Mouse (Mus musculus): Measurements from ENCODE around the gene Acaca. TPM values are rescaled to one million over a fixed set of nuclear protein-coding genes. Genes with fewer than 3 reads are reported as not detected.
"Not testable (repeated sequence)": the region's sequence is repeated elsewhere in the genome, so short reads cannot be mapped to it uniquely, and the experiment has no call there.

The Acaca gene
- polyA plus RNA-seq, 1 experiment from 2014 or later, result 4.8 TPM

GRCm38 (mm10) chr11:84292532-84292931 lies 163.1 kb downstream of the Acaca start:
- no peak for DNase-seq
- Histone ChIP-seq H3K9me3 (replicated peaks) (no peaks in the 10 kb centered on the region), H3K4me3 (replicated peaks) (no peak overlapping the region), H3K27ac (no peak overlapping the region), H3K9ac (no peak overlapping the region), H3K36me3 (0 out of 2 replicates have a peak, but pooled peaks cover 15% of the 10 kb centered on the region), H3K27me3 (no peaks in the 10 kb centered on the region), H3K4me2 (no peak overlapping the region), H3K4me1 (replicated peaks) (no peaks in the 10 kb centered on the region)
- WGBS (ENCODE audit: insufficient replicate concordance), result 47% methylated on average over 3 of the region's 3 CpGs
- ATAC-seq (ENCODE audit: low read depth), result no peak

DNA sequence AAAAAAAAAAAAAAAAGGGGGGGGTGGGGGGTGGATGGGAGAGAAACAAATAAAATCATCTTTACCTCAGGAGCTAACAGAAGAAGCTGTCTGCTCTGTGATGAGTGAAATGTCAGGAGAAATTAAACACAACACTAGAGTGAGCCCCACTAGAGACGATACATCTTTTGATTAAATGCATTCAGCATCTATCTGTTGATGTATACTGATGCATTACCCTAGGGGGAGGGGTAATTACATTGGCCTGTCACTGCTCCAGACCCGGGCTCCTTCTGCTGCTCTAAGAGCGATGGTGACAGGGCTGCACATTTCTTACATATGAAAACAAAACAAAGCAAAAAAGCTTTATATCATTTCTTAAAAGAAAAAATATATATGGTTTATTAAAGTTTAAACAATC lies 163.8 kb downstream of the Acaca start:
- H3K36me3 ChIP-seq, result 0 out of 2 replicates have a peak, but pooled peaks cover 15% of the 10 kb centered on the region
- H3K9ac ChIP-seq, result no peak overlapping the region
- H3K9me3 ChIP-seq (replicated peaks), result no peaks in the 10 kb centered on the region
- no peaks in the 10 kb centered on the region for H3K4me1 ChIP-seq (replicated peaks)
- H3K4me2 ChIP-seq, result no peak overlapping the region
- 82% methylated on average over 3 of the region's 3 CpGs for WGBS (ENCODE audit: insufficient replicate concordance)
- no peaks in the 10 kb centered on the region for H3K27me3 ChIP-seq
- no peak overlapping the region for H3K4me3 ChIP-seq (replicated peaks)
- ATAC-seq (ENCODE audit: low read depth) (no peak), DNase-seq (no peak)
- no peak overlapping the region for H3K27ac ChIP-seq

DNA sequence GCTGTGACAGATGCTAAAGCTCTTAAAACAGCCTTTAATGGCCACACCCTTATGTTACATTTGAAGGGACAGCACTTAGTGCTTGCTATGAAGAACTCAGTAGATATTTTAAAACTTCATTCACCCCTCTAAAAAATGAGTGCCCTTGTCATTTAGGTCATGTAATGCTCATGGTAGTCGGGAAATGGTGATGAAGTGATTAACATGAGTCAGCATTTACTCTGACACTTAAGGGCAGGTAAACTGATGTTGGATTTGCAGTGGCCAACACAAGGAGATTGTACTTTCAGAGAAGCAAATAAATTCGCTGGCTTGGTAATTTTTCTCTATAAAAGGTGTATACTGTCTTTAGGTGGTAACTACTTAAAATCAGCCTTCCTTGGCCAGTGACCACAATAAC lies 166.9 kb downstream of the Acaca start:
- Histone ChIP-seq H3K27ac (no peak overlapping the region), H3K36me3 (peaks cover 19% of the 10 kb centered on the region), H3K4me1 (replicated peaks) (no peaks in the 10 kb centered on the region), H3K9me3 (replicated peaks) (no peaks in the 10 kb centered on the region), H3K4me3 (replicated peaks) (no peak overlapping the region), H3K4me2 (no peak overlapping the region), H3K27me3 (no peaks in the 10 kb centered on the region), H3K9ac (no peak overlapping the region)
- no peak for DNase-seq
- 63% methylated on average over 2 of the region's 2 CpGs for whole genome bisulfite sequencing (ENCODE audit: insufficient replicate concordance)
- no peak for ATAC-seq (ENCODE audit: low read depth)

- no peak for ATAC-seq (ENCODE audit: low read depth)
- DNase-seq, result no peak
- no peak overlapping the region for H3K4me3 ChIP-seq (replicated peaks)
- H3K36me3 ChIP-seq, result peaks cover 25% of the 10 kb centered on the region
- no peak overlapping the region for H3K27ac ChIP-seq
- H3K4me1 ChIP-seq (replicated peaks), result no peaks in the 10 kb centered on the region
- no peaks in the 10 kb centered on the region for H3K9me3 ChIP-seq (replicated peaks)
- 78% methylated on average over 1 of the region's 1 CpGs for WGBS (ENCODE audit: insufficient replicate concordance)
- H3K4me2 ChIP-seq, result no peak overlapping the region
- no peaks in the 10 kb centered on the region for H3K27me3 ChIP-seq
- no peak overlapping the region for H3K9ac ChIP-seq
Measured at GRCm38 (mm10) chr11:84305474-84305873, 176.0 kb downstream of the Acaca start.

DNA sequence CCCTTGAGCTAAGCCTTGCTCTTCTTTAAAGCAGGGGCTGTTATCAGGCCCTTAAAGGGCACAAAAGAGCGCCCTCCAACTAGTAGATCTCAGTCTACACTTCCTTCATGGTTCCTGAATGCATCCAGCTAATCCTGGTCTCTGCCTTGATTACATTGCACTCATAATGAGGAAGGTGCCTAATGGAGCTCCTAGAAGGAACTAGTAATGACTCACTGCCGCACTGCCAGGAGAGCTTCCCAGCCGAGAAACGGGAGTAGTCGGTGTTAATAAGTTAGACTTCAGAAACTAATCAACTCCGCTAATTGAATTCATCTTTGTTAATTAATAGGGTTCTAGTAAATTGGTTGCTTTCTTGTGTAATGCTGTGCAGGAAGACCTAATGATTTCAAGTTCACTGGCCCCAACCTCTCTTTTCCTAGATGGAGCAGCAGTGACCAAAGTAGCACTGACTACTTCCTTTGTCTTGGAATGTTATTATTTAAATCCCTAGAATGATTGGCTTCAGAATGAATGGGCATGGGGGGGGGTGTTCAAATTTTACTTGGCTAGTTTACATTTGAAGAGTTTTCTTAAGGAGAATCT lies 176.8 kb downstream of the Acaca start:
- DNase-seq, result no peak
- Histone ChIP-seq H3K36me3 (peaks cover 19% of the 10 kb centered on the region), H3K4me1 (replicated peaks) (no peaks in the 10 kb centered on the region), H3K9ac (no peak overlapping the region), H3K27ac (no peak overlapping the region), H3K4me2 (no peak overlapping the region), H3K9me3 (replicated peaks) (no peaks in the 10 kb centered on the region), H3K27me3 (no peaks in the 10 kb centered on the region), H3K4me3 (replicated peaks) (no peak overlapping the region)
- ATAC-seq (ENCODE audit: low read depth), result no peak
- WGBS (ENCODE audit: insufficient replicate concordance), result 85% methylated on average over 6 of the region's 6 CpGs

DNA sequence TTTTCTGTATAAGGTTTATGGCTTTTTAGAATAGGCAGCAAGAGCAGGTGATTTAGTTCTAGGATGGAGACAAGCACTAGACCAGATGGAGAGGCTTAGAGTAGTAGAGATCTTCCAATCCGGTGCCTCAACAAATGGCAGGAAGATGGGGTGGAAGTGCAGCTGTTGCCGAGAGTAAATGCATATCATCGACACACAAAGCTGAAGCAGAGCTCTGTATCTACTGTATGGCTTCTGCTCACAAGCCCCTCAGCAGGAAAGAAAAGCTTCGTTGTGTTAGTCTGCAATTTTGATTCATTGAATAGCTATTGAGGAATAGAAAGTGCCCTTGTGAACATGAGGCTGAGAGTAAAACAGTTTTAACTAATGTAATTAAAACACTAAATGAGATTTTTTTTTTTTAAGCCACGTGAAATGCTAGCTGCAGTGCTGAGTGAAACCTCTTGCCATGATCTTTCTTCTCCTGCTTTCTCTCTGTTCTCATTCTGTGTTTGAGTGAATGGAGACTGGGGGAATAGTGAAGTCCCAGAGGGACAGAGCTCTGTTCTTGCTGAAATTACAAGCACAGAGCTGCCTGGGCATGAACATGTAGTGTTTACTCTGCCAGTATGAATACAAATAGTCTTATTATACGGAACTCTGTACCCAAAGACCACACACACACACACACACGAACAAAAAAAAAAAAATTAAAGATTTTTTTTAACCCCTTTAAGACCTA lies 194.7 kb downstream of the Acaca start:
- Histone ChIP-seq H3K4me3 (replicated peaks) (no peak overlapping the region), H3K36me3 (peaks cover 34% of the 10 kb centered on the region), H3K4me2 (no peak overlapping the region), H3K27me3 (no peaks in the 10 kb centered on the region), H3K4me1 (replicated peaks) (no peaks in the 10 kb centered on the region), H3K27ac (no peak overlapping the region), H3K9me3 (replicated peaks) (no peaks in the 10 kb centered on the region), H3K9ac (no peak overlapping the region)
- ATAC-seq (ENCODE audit: low read depth) (no peak), DNase-seq (no peak)
- 70% methylated on average over 7 of the region's 7 CpGs for WGBS (ENCODE audit: insufficient replicate concordance)

DNA sequence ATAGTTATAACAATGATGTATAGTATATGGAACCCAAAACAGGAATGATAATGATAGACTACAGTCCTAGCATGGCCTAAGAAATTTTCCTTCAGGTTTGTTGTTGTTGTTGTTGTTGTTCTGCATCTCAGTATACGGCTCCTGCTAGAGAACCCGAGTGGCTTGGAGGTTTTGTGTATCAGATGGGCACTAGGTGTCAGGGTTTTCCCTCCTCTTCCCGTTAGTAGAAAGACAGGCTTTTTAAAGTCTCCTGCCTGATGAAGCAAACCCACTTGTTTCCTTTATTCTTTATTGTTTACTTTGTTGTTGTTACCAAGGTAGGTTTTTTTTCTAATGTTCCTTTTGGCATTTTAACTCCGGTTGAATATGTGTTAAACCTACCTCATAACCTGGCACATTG lies 197.6 kb downstream of the Acaca start:
- Histone ChIP-seq H3K4me3 (replicated peaks) (no peak overlapping the region), H3K27ac (no peak overlapping the region), H3K27me3 (no peaks in the 10 kb centered on the region), H3K9ac (no peak overlapping the region), H3K9me3 (replicated peaks) (no peaks in the 10 kb centered on the region), H3K4me1 (replicated peaks) (no peaks in the 10 kb centered on the region), H3K36me3 (peaks cover 28% of the 10 kb centered on the region), H3K4me2 (no peak overlapping the region)
- DNase-seq, result no peak
- ATAC-seq (ENCODE audit: low read depth), result no peak
- WGBS (ENCODE audit: insufficient replicate concordance), result 74% methylated on average over 4 of the region's 4 CpGs

GRCm38 (mm10) chr11:84332384-84332783 lies 202.9 kb downstream of the Acaca start:
- H3K4me1 ChIP-seq (replicated peaks), result no peaks in the 10 kb centered on the region
- H3K27me3 ChIP-seq, result no peaks in the 10 kb centered on the region
- ATAC-seq (ENCODE audit: low read depth) (no peak), DNase-seq (no peak)
- peaks cover 2% of the 10 kb centered on the region; the same call in 1 of the 2 replicates for H3K36me3 ChIP-seq
- no peaks in the 10 kb centered on the region for H3K9me3 ChIP-seq (replicated peaks)
- no peak overlapping the region for H3K9ac ChIP-seq
- H3K4me2 ChIP-seq, result no peak overlapping the region
- no peak overlapping the region for H3K4me3 ChIP-seq (replicated peaks)
- no peak overlapping the region for H3K27ac ChIP-seq

GRCm38 (mm10) chr11:84332860-84333259 lies 203.4 kb downstream of the Acaca start:
- ATAC-seq (ENCODE audit: low read depth) (no peak), DNase-seq (no peak)
- no peak overlapping the region for H3K27ac ChIP-seq
- WGBS (ENCODE audit: insufficient replicate concordance), result 68% methylated on average over 3 of the region's 3 CpGs
- no peak overlapping the region for H3K4me2 ChIP-seq
- no peaks in the 10 kb centered on the region for H3K4me1 ChIP-seq (replicated peaks)
- H3K9me3 ChIP-seq (replicated peaks), result no peaks in the 10 kb centered on the region
- no peak overlapping the region for H3K4me3 ChIP-seq (replicated peaks)
- no peak overlapping the region for H3K9ac ChIP-seq
- H3K36me3 ChIP-seq, result peaks cover 2% of the 10 kb centered on the region; the same call in 1 of the 2 replicates
- H3K27me3 ChIP-seq, result no peaks in the 10 kb centered on the region

- WGBS (ENCODE audit: insufficient replicate concordance), result 81% methylated on average over 8 of the region's 8 CpGs
- not testable (repeated sequence) for H3K4me2 ChIP-seq; ATAC-seq (ENCODE audit: low read depth)
Measured at GRCm38 (mm10) chr11:84338273-84338672, 208.8 kb downstream of the Acaca start.

GRCm38 (mm10) chr11:84340630-84341029 lies 211.2 kb downstream of the Acaca start:
- Histone ChIP-seq H3K4me1 (replicated peaks) (peaks cover 10% of the 10 kb centered on the region), H3K36me3 (0 out of 2 replicates have a peak, but pooled peaks cover 3% of the 10 kb centered on the region), H3K9ac (no peak overlapping the region), H3K27me3 (no peaks in the 10 kb centered on the region), H3K4me2 (no peak overlapping the region), H3K27ac (no peak overlapping the region), H3K9me3 (replicated peaks) (no peaks in the 10 kb centered on the region), H3K4me3 (replicated peaks) (no peak overlapping the region)
- ATAC-seq (ENCODE audit: low read depth) (no peak), DNase-seq (no peak)
- WGBS (ENCODE audit: insufficient replicate concordance), result 23% methylated on average over 2 of the region's 2 CpGs

More at GRCm38 (mm10) chr11:84338273-84338672, 208.8 kb downstream of the Acaca start:
- not testable (repeated sequence) for DNase-seq; H3K27ac ChIP-seq; H3K36me3 ChIP-seq; H3K9ac ChIP-seq; H3K4me3 ChIP-seq (replicated peaks); H3K4me1 ChIP-seq (replicated peaks); H3K9me3 ChIP-seq (replicated peaks); H3K27me3 ChIP-seq

Measured in liver, embryonic 13.5 days (tissue).